Mouse (Mus musculus): Measurements from ENCODE around the gene Cdc42ep1. TPM values are rescaled to one million over a fixed set of nuclear protein-coding genes. Genes with fewer than 3 reads are reported as not detected.

Gene Cdc42ep1
- polyA plus RNA-seq, 1 experiment, result 0.36 TPM

- Histone ChIP-seq H3K4me3 (ENCODE audit: insufficient read depth, low read length) (no peak overlapping the region), H3K4me1 (ENCODE audit: control insufficient read depth, insufficient read depth, low read length) (peaks cover 42% of the 10 kb centered on the region), H3K27ac (ENCODE audit: insufficient read depth, low read depth, low read length) (peak overlapping the region; percentile 54)
- TF ChIP-seq POLR2A (IDR thresholded peaks at IDR 0.05; ENCODE audit: borderline replicate concordance, low read depth, low read length), result no peak
- TF ChIP-seq CTCF (IDR thresholded peaks at IDR 0.05; ENCODE audit: low read depth, low read length), result no peak
Observed at GRCm38 (mm10) chr15:78894726-78895125, 52.3 kb downstream of the Cdc42ep1 start.

- no peak overlapping the region for H3K4me3 ChIP-seq (ENCODE audit: insufficient read depth, low read length)
- TF ChIP-seq POLR2A (IDR thresholded peaks at IDR 0.05; ENCODE audit: borderline replicate concordance, low read depth, low read length) (no peak), CTCF (IDR thresholded peaks at IDR 0.05; ENCODE audit: low read depth, low read length) (no peak)
- no peak overlapping the region for H3K27ac ChIP-seq (ENCODE audit: insufficient read depth, low read depth, low read length)
- H3K4me1 ChIP-seq (ENCODE audit: control insufficient read depth, insufficient read depth, low read length), result peaks cover 42% of the 10 kb centered on the region
Observed at GRCm38 (mm10) chr15:78895741-78896140, 53.3 kb downstream of the Cdc42ep1 start.

GRCm38 (mm10) chr15:78896149-78896548 lies 53.7 kb downstream of the Cdc42ep1 start:
- peaks cover 44% of the 10 kb centered on the region for H3K4me1 ChIP-seq (ENCODE audit: control insufficient read depth, insufficient read depth, low read length)
- TF ChIP-seq CTCF (IDR thresholded peaks at IDR 0.05; ENCODE audit: low read depth, low read length) (no peak), POLR2A (IDR thresholded peaks at IDR 0.05; ENCODE audit: borderline replicate concordance, low read depth, low read length) (no peak)
- H3K4me3 ChIP-seq (ENCODE audit: insufficient read depth, low read length), result no peak overlapping the region
- no peak overlapping the region for H3K27ac ChIP-seq (ENCODE audit: insufficient read depth, low read depth, low read length)

GRCm38 (mm10) chr15:78897488-78897887 lies 55.1 kb downstream of the Cdc42ep1 start:
- Histone ChIP-seq H3K4me3 (ENCODE audit: insufficient read depth, low read length) (no peak overlapping the region), H3K27ac (ENCODE audit: insufficient read depth, low read depth, low read length) (no peak overlapping the region), H3K4me1 (ENCODE audit: control insufficient read depth, insufficient read depth, low read length) (peaks cover 47% of the 10 kb centered on the region)
- no peak for TF ChIP-seq POLR2A (IDR thresholded peaks at IDR 0.05; ENCODE audit: borderline replicate concordance, low read depth, low read length)

- Histone ChIP-seq H3K27ac (ENCODE audit: insufficient read depth, low read depth, low read length) (no peak overlapping the region), H3K4me1 (ENCODE audit: control insufficient read depth, insufficient read depth, low read length) (peaks cover 48% of the 10 kb centered on the region), H3K4me3 (ENCODE audit: insufficient read depth, low read length) (no peak overlapping the region)
- TF ChIP-seq POLR2A (IDR thresholded peaks at IDR 0.05; ENCODE audit: borderline replicate concordance, low read depth, low read length) (no peak), CTCF (IDR thresholded peaks at IDR 0.05; ENCODE audit: low read depth, low read length) (no peak)
Observed at GRCm38 (mm10) chr15:78898507-78899001, 56.1 kb downstream of the Cdc42ep1 start.

GRCm38 (mm10) chr15:78899409-78899739 lies 57.0 kb downstream of the Cdc42ep1 start, which contains the start of gene Gm49510:
TSS of gene Gm49510 (plus strand) at chr15:78899667.
- Histone ChIP-seq H3K27ac (ENCODE audit: insufficient read depth, low read depth, low read length) (peak within 1 kb of the TSS; percentile 89), H3K4me1 (ENCODE audit: control insufficient read depth, insufficient read depth, low read length) (peaks cover 40% of the 10 kb centered on the region), H3K4me3 (ENCODE audit: insufficient read depth, low read length) (peak within 1 kb of the TSS; percentile 77)
- TF ChIP-seq CTCF (IDR thresholded peaks at IDR 0.05; ENCODE audit: low read depth, low read length) (no peak), POLR2A (IDR thresholded peaks at IDR 0.05; ENCODE audit: borderline replicate concordance, low read depth, low read length) (no peak)

GRCm38 (mm10) chr15:78899740-78900584 lies 57.5 kb downstream of the Cdc42ep1 start, which contains the start of gene Sh3bp1:
TSS of gene Sh3bp1 (plus strand) at chr15:78899768.
- TF ChIP-seq POLR2A (IDR thresholded peaks at IDR 0.05; ENCODE audit: borderline replicate concordance, low read depth, low read length), result no peak
- TF ChIP-seq CTCF (IDR thresholded peaks at IDR 0.05; ENCODE audit: low read depth, low read length), result no peak
- H3K4me1 ChIP-seq (ENCODE audit: control insufficient read depth, insufficient read depth, low read length), result peaks cover 34% of the 10 kb centered on the region
- peak within 1 kb of the TSS; percentile 77 for H3K4me3 ChIP-seq (ENCODE audit: insufficient read depth, low read length)
- H3K27ac ChIP-seq (ENCODE audit: insufficient read depth, low read depth, low read length), result peak within 1 kb of the TSS; percentile 89

Other genes starting within 250 kb of the Cdc42ep1 start
- gene Cyth4, start 245.6 kb upstream of the Cdc42ep1 start, polyA plus RNA-seq (2012; ENCODE audit: insufficient read depth, insufficient read length, missing spikeins), result 382 and 398 TPM in 2 replicates
- gene Elfn2, start 123.9 kb upstream of the Cdc42ep1 start, polyA plus RNA-seq (2012; ENCODE audit: insufficient read depth, insufficient read length, missing spikeins), result not detected in 2 replicates
- gene Mfng, start 69.1 kb upstream of the Cdc42ep1 start, polyA plus RNA-seq (2012; ENCODE audit: insufficient read depth, insufficient read length, missing spikeins), result 14.0 and 16.2 TPM in 2 replicates
- 0.23 TPM in 1 of 2 replicates, not detected in the other for gene Card10, start 39.6 kb upstream of the Cdc42ep1 start, polyA plus RNA-seq (2012; ENCODE audit: insufficient read depth, insufficient read length, missing spikeins)
- gene Lgals2, start 12.9 kb downstream of the Cdc42ep1 start, polyA plus RNA-seq (2012; ENCODE audit: insufficient read depth, insufficient read length, missing spikeins), result not detected in 2 replicates
- gene Gga1, start 34.6 kb downstream of the Cdc42ep1 start, polyA plus RNA-seq (2012; ENCODE audit: insufficient read depth, insufficient read length, missing spikeins), result 68.7 and 76.5 TPM in 2 replicates
- gene Gm49510, start 57.0 kb downstream of the Cdc42ep1 start, polyA plus RNA-seq (2012; ENCODE audit: insufficient read depth, insufficient read length, missing spikeins), result not detected in 2 replicates
- gene Sh3bp1, start 57.1 kb downstream of the Cdc42ep1 start, polyA plus RNA-seq (2012; ENCODE audit: insufficient read depth, insufficient read length, missing spikeins), result 158 and 180 TPM in 2 replicates
- 1.7 and 2.3 TPM in 2 replicates for gene Pdxp, start 71.3 kb downstream of the Cdc42ep1 start, polyA plus RNA-seq (2012; ENCODE audit: insufficient read depth, insufficient read length, missing spikeins)
- gene Lgals1, start 84.1 kb downstream of the Cdc42ep1 start, polyA plus RNA-seq (2012; ENCODE audit: insufficient read depth, insufficient read length, missing spikeins), result 1,085 and 1,245 TPM in 2 replicates
- gene Nol12, start 92.3 kb downstream of the Cdc42ep1 start, polyA plus RNA-seq (2012; ENCODE audit: insufficient read depth, insufficient read length, missing spikeins), result 25.7 and 28.1 TPM in 2 replicates
- 28.7 and 33.2 TPM in 2 replicates for gene Triobp, start 105.1 kb downstream of the Cdc42ep1 start, polyA plus RNA-seq (2012; ENCODE audit: insufficient read depth, insufficient read length, missing spikeins)
- gene H1f0, start 185.8 kb downstream of the Cdc42ep1 start, polyA plus RNA-seq (2012; ENCODE audit: insufficient read depth, insufficient read length, missing spikeins), result 87.7 and 88.8 TPM in 2 replicates
- gene Galr3, start 199.3 kb downstream of the Cdc42ep1 start, polyA plus RNA-seq (2012; ENCODE audit: insufficient read depth, insufficient read length, missing spikeins), result not detected in 2 replicates
- 14.0 TPM in 2 replicates for gene Ankrd54, start 220.3 kb downstream of the Cdc42ep1 start, polyA plus RNA-seq (2012; ENCODE audit: insufficient read depth, insufficient read length, missing spikeins)
- gene Eif3l, start 232.6 kb downstream of the Cdc42ep1 start, polyA plus RNA-seq (2012; ENCODE audit: insufficient read depth, insufficient read length, missing spikeins), result 99.4 and 114 TPM in 2 replicates